Mouse (Mus musculus) kidney, embryonic 14.5 days (tissue): ENCODE measurements at regions not wholly inside any gene's neighbourhood (a gene's known extent, or its start where the extent isn't known, plus 50 kb on each side); places are given as distances from the start of the nearest gene placed in this dataset.
"Not testable (repeated sequence)": the region's sequence is repeated elsewhere in the genome, so short reads cannot be mapped to it uniquely, and the experiment has no call there.

Source experiments
- ATAC-seq: fragments of 200-750 bp; cut with Nextera tagmentation; 2 replicates; pipeline ENCODE4 v1.8.0; 2017; ENCODE audit warnings: moderate number of reproducible peaks, mild to moderate bottlenecking, moderate TSS enrichment, moderate library complexity; ENCODE audit not compliant: low FRiP score, low TSS enrichment
- H3K27ac ChIP-seq: fragments of 300-500 bp; sonication (generic); 2 replicates; pipeline ENCODE4 v1.5.1; 2014; ENCODE audit warnings: low read depth, mild to moderate bottlenecking, low read length, moderate library complexity, mixed read lengths
- H3K27me3 ChIP-seq: fragments of 300-500 bp; sonication (generic); 2 replicates; pipeline ENCODE4 v1.6.1; 2014; ENCODE audit warnings: mild to moderate bottlenecking, low read length; ENCODE audit not compliant: control insufficient read depth, insufficient read depth
- H3K36me3 ChIP-seq: fragments of 300-500 bp; sonication (generic); 2 replicates; pipeline ENCODE4 v1.6.1; 2014; ENCODE audit warnings: low read length, mixed read lengths; ENCODE audit not compliant: control insufficient read depth, insufficient read depth
- H3K4me1 ChIP-seq: fragments of 300-500 bp; sonication (generic); 2 replicates; pipeline ENCODE4 v1.6.1; 2014; ENCODE audit warnings: low read length, mixed read lengths; ENCODE audit not compliant: control insufficient read depth, insufficient read depth
- H3K4me2 ChIP-seq: fragments of 300-500 bp; sonication (generic); replicated peaks from 2 replicates; pipeline ENCODE4 v1.6.1; 2014; ENCODE audit warnings: low read depth, mild to moderate bottlenecking, low read length
- H3K4me3 ChIP-seq: fragments of 300-500 bp; sonication (generic); 2 replicates; pipeline ENCODE4 v1.5.1; 2014; ENCODE audit warnings: mild to moderate bottlenecking, low read length
- H3K9ac ChIP-seq: fragments of 300-500 bp; sonication (generic); 2 replicates; pipeline ENCODE4 v1.6.1; 2014; ENCODE audit warnings: low read depth, mild to moderate bottlenecking, low read length, moderate library complexity
- H3K9me3 ChIP-seq: fragments of 300-500 bp; sonication (generic); 2 replicates; pipeline ENCODE4 v1.6.1; 2016; ENCODE audit warnings: low read length; ENCODE audit not compliant: control insufficient read depth
- WGBS: fragments of 180-500 bp; shearing (Covaris S2); extraction: QIAGEN DNeasy Blood & Tissue Kit; methylation state at CpG from one replicate; pipeline ENCODE4 v1.1.7; 2014; 5-methylcytosine and 5-hydroxymethylcytosine counted together

DNA sequence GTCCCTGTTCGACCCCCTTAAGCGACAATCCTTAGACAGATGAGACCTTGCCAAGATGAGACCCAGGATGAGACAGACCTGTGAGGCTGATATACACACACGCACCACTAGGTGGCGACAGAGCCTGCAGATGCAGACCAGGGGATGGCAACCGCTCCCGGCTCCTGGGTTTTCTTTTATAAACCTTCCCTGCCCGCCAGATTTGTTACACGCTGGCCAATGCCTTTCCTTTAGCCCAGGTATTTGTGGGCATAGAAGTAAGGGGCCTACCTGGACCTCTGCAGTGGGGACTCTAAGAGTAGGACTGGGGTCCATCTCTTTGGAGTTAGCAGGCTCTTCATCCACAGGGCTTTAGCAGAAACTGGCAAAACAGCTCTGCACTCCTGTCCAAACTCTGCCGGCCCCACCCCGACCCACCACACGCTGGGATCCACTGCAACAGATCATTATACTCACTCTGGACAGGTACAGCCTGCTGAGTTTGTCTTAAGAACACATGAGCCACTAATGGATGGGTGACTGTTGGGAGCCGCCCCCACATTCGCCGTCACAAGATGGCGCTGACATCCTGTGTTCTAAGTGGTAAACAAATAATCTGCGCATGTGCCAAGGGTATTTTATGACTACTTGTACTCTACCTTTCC, 390.6 kb downstream of the Sox9 start:
- Histone ChIP-seq H3K4me1 (0 out of 2 replicates have a peak, but pooled peaks cover 9% of the 10 kb centered on the region), H3K4me3 (peak overlapping the region; percentile 47), H3K9ac (peak overlapping the region; percentile 40; the same call in 1 of the 2 replicates), H3K4me2 (peak overlapping the region; percentile 51), H3K27me3 (no peaks in the 10 kb centered on the region), H3K9me3 (no peaks in the 10 kb centered on the region), H3K27ac (peak overlapping the region; percentile 83), H3K36me3 (no peaks in the 10 kb centered on the region)
- 30% methylated on average over 15 of the region's 16 CpGs for WGBS
- ATAC-seq, result peak; percentile 62

DNA sequence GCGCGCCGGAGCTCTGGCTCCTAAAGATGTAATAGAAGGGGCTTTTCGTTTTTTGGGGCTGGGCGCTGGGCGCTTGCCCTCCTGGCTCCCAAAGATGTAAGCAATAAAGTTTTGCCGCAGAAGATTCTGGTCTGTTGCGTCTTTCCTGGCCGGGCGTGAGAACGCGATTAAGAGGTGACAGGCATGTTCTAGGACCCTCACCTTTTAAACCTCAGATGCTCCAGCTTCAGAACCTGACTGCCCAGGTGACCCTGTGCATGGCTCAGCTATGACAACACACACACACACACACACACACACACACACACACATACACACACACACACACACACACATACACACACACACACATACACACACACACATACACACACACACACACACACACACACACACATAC, 391.3 kb downstream of the Sox9 start:
- 42% methylated on average over 12 of the region's 12 CpGs for WGBS
- H3K27me3 ChIP-seq, H3K9me3 ChIP-seq, H3K27ac ChIP-seq, H3K36me3 ChIP-seq, H3K9ac ChIP-seq, ATAC-seq: not testable (repeated sequence)
- Histone ChIP-seq H3K4me3 (peak overlapping the region; percentile 16; the same call in 1 of the 2 replicates), H3K4me1 (0 out of 2 replicates have a peak, but pooled peaks cover 13% of the 10 kb centered on the region), H3K4me2 (peak overlapping the region; percentile 33; the same call in 1 of the 2 replicates)

DNA sequence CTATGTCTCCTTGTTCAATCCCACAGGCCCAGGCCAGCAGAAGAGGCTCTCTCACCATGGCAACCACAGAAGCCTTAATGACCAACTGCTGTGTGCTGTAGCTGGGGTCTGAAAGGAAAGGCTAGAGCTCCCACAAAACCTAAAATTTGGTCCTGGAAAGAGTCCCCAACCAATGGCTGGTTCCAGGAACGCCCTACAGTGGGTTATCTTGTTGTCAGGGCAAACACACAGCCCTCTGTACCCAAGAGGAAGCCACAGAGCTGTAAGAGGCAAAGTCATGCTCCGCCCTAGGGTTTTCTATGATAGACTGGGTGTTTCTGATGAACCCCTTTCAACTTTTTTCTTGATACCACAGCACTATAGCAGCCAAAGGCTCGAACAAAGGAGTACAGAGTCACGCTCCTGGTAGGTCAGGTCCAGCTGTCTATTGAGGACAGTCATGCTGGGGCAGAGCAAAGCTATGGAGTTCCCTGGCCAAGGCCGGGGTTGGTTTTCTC, 392.0 kb downstream of the Sox9 start:
- Histone ChIP-seq H3K4me2 (no peak overlapping the region), H3K9me3 (no peaks in the 10 kb centered on the region), H3K36me3 (no peaks in the 10 kb centered on the region), H3K4me3 (no peak overlapping the region), H3K27ac (no peak overlapping the region), H3K27me3 (no peaks in the 10 kb centered on the region), H3K4me1 (0 out of 2 replicates have a peak, but pooled peaks cover 13% of the 10 kb centered on the region), H3K9ac (no peak overlapping the region)
- ATAC-seq, result no peak
- WGBS, result 93% methylated on average over 5 of the region's 5 CpGs

DNA sequence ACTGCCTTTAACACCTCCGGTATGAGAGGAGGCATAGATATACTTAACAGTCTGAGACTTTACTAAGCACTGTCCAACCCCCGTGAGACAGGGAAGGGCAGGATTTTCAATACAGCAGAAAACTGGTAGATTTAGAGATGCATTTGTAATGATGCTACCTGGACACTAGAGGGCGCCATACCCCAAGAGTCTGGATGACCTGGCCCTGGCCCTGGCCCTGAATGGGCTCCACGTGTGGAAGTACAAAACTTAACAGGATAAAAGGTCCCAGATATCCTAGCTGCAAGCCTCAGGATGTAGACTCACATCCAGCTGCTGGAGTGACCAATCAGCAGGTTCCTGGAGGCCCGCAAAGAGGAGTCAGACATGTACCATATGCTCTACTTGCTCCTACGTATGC, 393.3 kb downstream of the Sox9 start:
- ATAC-seq, result no peak
- Histone ChIP-seq H3K9me3 (no peaks in the 10 kb centered on the region), H3K27me3 (no peaks in the 10 kb centered on the region), H3K36me3 (no peaks in the 10 kb centered on the region), H3K4me2 (no peak overlapping the region), H3K4me1 (peaks cover 19% of the 10 kb centered on the region; the same call in 1 of the 2 replicates), H3K4me3 (no peak overlapping the region), H3K9ac (no peak overlapping the region), H3K27ac (no peak overlapping the region)
- 38% methylated on average over 6 of the region's 6 CpGs for WGBS

DNA sequence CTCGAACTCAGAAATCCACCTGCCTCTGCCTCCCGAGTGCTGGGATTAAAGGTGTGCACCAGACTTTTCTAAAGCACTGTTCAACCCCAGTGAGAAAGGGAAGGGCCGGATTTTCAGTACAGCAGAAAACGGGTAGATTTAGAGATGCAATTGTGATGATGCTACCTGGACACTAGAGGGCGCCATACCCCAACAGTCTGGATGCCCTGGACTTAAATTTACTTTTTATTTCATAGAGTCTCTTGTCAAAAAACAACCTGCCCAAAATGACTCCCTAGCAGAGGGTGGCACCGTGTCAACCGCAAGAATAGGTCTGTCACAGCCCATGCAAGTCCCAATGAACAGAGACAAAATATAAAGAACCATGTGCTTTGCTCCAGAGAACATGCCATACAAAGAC, 394.2 kb downstream of the Sox9 start:
- no peak overlapping the region for H3K9ac ChIP-seq
- H3K27ac ChIP-seq, result no peak overlapping the region
- H3K4me1 ChIP-seq, result peaks cover 22% of the 10 kb centered on the region; the same call in 1 of the 2 replicates
- whole genome bisulfite sequencing, result 22% methylated on average over 7 of the region's 7 CpGs
- no peak for ATAC-seq
- no peaks in the 10 kb centered on the region for H3K9me3 ChIP-seq
- H3K36me3 ChIP-seq, result no peaks in the 10 kb centered on the region
- H3K4me3 ChIP-seq, result no peak overlapping the region
- no peaks in the 10 kb centered on the region for H3K27me3 ChIP-seq
- no peak overlapping the region for H3K4me2 ChIP-seq

DNA sequence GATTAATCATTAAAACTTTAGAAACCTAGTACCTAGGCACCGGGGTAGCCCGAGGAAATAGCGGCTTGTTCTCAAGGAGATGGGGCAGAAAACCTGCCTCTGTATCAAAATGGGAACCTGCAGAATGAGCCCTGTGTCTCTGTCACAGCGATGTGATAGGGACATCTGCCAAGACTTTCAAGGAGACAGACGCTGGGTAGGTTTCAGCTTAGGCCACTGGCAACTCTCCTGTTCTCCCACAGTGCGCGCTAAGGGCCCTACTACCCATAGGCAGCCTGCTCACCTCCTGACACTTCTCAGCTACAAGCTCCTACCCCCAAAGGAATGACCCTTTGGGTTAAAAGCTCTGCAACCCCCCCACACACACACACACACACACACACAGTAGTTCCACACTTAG, 396.4 kb downstream of the Sox9 start:
- H3K27ac ChIP-seq, result no peak overlapping the region
- 76% methylated on average over 7 of the region's 7 CpGs for WGBS

DNA sequence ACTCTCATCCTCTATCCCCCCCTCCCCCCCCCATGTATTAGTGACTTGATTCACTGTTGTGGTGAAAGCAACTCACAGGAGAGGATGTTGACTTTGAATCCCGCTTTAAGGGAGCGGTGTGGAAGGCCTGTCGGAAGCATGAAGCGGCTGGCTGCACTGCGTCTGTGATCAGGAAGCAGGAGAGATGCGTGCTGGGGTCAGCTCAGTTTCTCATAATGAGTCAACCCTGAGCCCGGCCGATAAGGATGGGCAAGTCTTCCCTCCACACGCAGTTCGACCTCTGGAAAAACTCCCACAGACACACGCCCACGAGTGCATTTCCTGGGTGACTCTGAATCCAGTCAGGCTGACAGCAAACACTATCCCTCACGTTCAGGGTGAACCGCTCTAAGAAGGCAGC, 398.0 kb downstream of the Sox9 start:
- Histone ChIP-seq H3K36me3 (no peaks in the 10 kb centered on the region), H3K4me1 (peaks cover 34% of the 10 kb centered on the region; the same call in 1 of the 2 replicates), H3K4me3 (no peak overlapping the region), H3K9ac (no peak overlapping the region), H3K4me2 (no peak overlapping the region), H3K9me3 (no peaks in the 10 kb centered on the region), H3K27ac (no peak overlapping the region), H3K27me3 (no peaks in the 10 kb centered on the region)
- ATAC-seq, result no peak
- 27% methylated on average over 14 of the region's 14 CpGs for WGBS

More for the DNA sequence above, 396.4 kb downstream of the Sox9 start:
- Histone ChIP-seq H3K9ac (no peak overlapping the region), H3K36me3 (no peaks in the 10 kb centered on the region), H3K9me3 (no peaks in the 10 kb centered on the region), H3K4me2 (no peak overlapping the region), H3K4me3 (no peak overlapping the region), H3K4me1 (peaks cover 22% of the 10 kb centered on the region; the same call in 1 of the 2 replicates), H3K27me3 (no peaks in the 10 kb centered on the region)
- ATAC-seq, result no peak

DNA sequence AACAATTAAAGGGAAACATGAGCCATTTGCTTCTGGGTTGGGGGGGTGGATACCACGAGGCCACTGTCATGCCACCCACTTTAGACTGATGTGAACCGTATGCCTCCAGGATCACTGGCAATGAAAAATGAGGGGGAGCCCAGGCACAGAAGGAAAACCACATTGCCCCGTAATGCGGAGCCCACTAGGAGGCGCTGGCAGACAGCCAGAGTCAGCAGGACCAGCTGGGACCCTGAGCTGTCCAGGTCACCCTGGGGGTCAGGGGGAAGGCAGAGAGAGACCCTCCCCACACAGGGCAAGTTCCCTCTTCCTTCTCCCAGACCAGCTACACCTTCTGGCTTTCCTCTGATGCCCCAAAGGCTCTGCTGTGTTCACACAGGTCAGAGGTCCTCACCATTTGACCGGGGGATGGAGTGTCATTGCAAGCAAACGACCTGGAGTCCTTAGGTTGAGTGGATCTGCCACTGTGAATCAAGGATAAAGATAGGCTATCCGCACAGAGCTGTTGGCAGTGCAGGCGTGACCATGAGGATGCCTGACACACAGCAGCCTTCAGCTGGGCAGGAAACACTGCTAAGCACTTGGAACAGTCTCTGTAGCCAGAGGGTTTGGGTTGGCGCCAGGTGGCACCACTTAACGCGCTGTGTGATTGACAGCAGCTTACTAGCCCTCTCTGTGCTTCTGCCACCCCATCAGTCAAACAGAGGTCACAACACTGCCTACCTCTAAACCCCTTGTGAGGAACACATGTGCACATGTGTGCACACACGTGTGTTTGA, 400.2 kb downstream of the Sox9 start:
- ATAC-seq, result no peak
- H3K4me2 ChIP-seq, result no peak overlapping the region
- H3K27me3 ChIP-seq, result no peaks in the 10 kb centered on the region
- WGBS, result 69% methylated on average over 13 of the region's 13 CpGs
- no peak overlapping the region for H3K27ac ChIP-seq
- H3K9me3 ChIP-seq, result no peaks in the 10 kb centered on the region
- H3K36me3 ChIP-seq, result no peaks in the 10 kb centered on the region
- no peak overlapping the region for H3K9ac ChIP-seq
- peaks cover 33% of the 10 kb centered on the region; the same call in 1 of the 2 replicates for H3K4me1 ChIP-seq
- H3K4me3 ChIP-seq, result no peak overlapping the region

DNA sequence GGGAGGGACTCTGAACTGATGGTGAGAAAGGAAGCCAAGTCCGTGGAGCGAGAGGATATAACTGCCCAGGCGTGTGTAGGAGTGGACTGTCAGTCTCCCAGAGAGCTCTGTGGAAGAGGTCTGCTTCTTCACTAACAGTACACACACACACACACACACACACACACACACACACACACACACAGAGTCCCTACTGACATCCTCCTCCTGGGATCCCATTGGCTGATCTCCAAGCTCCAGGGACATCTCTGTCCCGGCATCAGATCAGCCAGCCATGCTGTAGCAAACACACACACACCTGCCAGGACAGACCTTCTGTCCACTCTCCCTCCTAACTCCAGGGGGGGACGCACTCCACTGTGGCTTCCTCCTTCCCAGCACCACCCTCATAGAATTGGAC, 401.5 kb downstream of the Sox9 start:
- Histone ChIP-seq H3K4me3 (no peak overlapping the region), H3K36me3 (no peaks in the 10 kb centered on the region), H3K27ac (no peak overlapping the region), H3K9ac (no peak overlapping the region), H3K9me3 (no peaks in the 10 kb centered on the region), H3K4me2 (no peak overlapping the region), H3K27me3 (no peaks in the 10 kb centered on the region), H3K4me1 (peaks cover 26% of the 10 kb centered on the region; the same call in 1 of the 2 replicates)
- 39% methylated on average over 5 of the region's 5 CpGs for WGBS
- ATAC-seq, result no peak
